Mouse (Mus musculus): ENCODE measurements around the gene Olfr520.

- TF ChIP-seq CTCF (conservative IDR thresholded peaks at IDR 0.05; ENCODE audit: insufficient read depth, insufficient read length, low read depth, low read length) (no peak), POLR2A (IDR thresholded peaks at IDR 0.05; ENCODE audit: low read depth, low read length) (no peak)
Observed at GRCm38 (mm10) chr7:99763207-99763606, 33.1 kb downstream of the Olfr520 start, which contains the start of gene Olfr521.

Measured in kidney, adult 2 months (tissue).